Mouse (Mus musculus): ENCODE measurements around the gene Med12l. TPM values are rescaled to one million over a fixed set of nuclear protein-coding genes. Genes with fewer than 3 reads are reported as not detected.
"Not testable (repeated sequence)": the region's sequence is repeated elsewhere in the genome, so short reads cannot be mapped to it uniquely, and the experiment has no call there.

Gene Med12l
- polyA plus RNA-seq, 2 experiments: 2.4 to 4.5 TPM

GRCm38 (mm10) chr3:59139651-59140051 is 134.0 kb downstream of the Med12l start:
- H3K4me3 ChIP-seq (replicated peaks; ENCODE audit: low read length): no peak overlapping the region
- no peaks in the 10 kb centered on the region for H3K9me3 ChIP-seq (ENCODE audit: control insufficient read depth, low read length)
- no peak for ATAC-seq (ENCODE audit: low FRiP score, low read depth)
- no peak overlapping the region for H3K27ac ChIP-seq (replicated peaks; ENCODE audit: low read depth, low read length)
- no peak for DNase-seq (ENCODE audit: low spot score)
- no peaks in the 10 kb centered on the region for H3K27me3 ChIP-seq (ENCODE audit: control insufficient read depth, insufficient read depth, low read length)
- no peaks in the 10 kb centered on the region for H3K4me1 ChIP-seq (ENCODE audit: control insufficient read depth, insufficient read depth, low read length)
- H3K9ac ChIP-seq (ENCODE audit: low read depth, low read length, severe bottlenecking): no peak overlapping the region
- H3K36me3 ChIP-seq (ENCODE audit: control insufficient read depth, insufficient read depth, low read length): no peaks in the 10 kb centered on the region
- no peak for TF ChIP-seq POLR2A (IDR thresholded peaks at IDR 0.05; ENCODE audit: borderline replicate concordance, extremely low read depth, insufficient read depth, insufficient read length)
- H3K4me2 ChIP-seq (replicated peaks; ENCODE audit: low read depth, low read length, severe bottlenecking): no peak overlapping the region

DNA sequence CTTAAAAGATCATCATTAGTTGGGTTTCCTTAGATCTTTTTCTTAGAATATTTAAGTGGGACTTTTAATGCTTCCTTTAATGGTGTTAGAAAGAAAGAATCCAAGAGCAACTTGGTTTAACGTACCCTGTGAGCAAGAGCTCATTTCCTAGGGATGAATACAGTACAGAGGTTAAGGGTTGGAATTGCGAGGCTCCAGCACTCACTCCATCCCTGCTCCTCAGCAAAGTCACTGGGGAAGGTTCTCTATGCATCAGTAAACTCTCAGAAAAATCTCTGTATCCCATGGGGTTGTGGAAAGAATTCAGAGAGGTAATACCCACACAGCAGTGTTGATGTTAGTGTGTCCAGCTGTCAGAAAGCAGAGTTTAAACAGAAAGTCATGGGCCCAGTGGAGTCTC is 134.5 kb downstream of the Med12l start:
- ATAC-seq (ENCODE audit: low FRiP score, low read depth) (no peak), DNase-seq (ENCODE audit: low spot score) (no peak)
- H3K4me3 ChIP-seq (replicated peaks; ENCODE audit: low read length): no peak overlapping the region
- H3K9me3 ChIP-seq (ENCODE audit: control insufficient read depth, low read length): no peaks in the 10 kb centered on the region
- 56% methylated on average over 2 of the region's 2 CpGs for WGBS
- H3K4me2 ChIP-seq (replicated peaks; ENCODE audit: low read depth, low read length, severe bottlenecking): no peak overlapping the region
- H3K9ac ChIP-seq (ENCODE audit: low read depth, low read length, severe bottlenecking): no peak overlapping the region
- no peak overlapping the region for H3K27ac ChIP-seq (replicated peaks; ENCODE audit: low read depth, low read length)
- no peak for TF ChIP-seq POLR2A (IDR thresholded peaks at IDR 0.05; ENCODE audit: borderline replicate concordance, extremely low read depth, insufficient read depth, insufficient read length)
- H3K36me3 ChIP-seq (ENCODE audit: control insufficient read depth, insufficient read depth, low read length): no peaks in the 10 kb centered on the region
- H3K4me1 ChIP-seq (ENCODE audit: control insufficient read depth, insufficient read depth, low read length): no peaks in the 10 kb centered on the region
- no peaks in the 10 kb centered on the region for H3K27me3 ChIP-seq (ENCODE audit: control insufficient read depth, insufficient read depth, low read length)

DNA sequence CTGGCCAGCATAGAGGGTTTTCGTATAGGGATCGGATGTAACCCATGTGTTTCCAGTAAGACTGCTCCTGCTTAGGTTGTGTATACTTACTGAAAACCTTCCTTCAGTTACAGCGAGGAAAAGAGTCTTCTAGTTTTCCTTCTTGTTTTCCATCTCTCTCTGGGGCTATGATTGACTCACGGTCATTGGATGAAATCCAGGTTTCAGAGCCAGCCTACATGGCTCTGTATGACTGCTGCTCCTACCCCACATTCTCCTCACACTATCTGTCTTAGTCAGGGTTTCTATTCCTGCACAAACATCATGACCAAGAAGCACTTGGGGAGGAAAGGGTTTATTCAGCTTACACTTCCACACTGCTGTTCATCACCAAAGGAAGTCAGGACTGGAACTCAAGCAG is 135.3 kb downstream of the Med12l start:
- not testable (repeated sequence) for H3K4me3 ChIP-seq (replicated peaks; ENCODE audit: low read length); H3K4me1 ChIP-seq (ENCODE audit: control insufficient read depth, insufficient read depth, low read length); H3K4me2 ChIP-seq (replicated peaks; ENCODE audit: low read depth, low read length, severe bottlenecking); H3K9ac ChIP-seq (ENCODE audit: low read depth, low read length, severe bottlenecking); H3K36me3 ChIP-seq (ENCODE audit: control insufficient read depth, insufficient read depth, low read length); DNase-seq (ENCODE audit: low spot score); H3K27me3 ChIP-seq (ENCODE audit: control insufficient read depth, insufficient read depth, low read length); ATAC-seq (ENCODE audit: low FRiP score, low read depth); H3K27ac ChIP-seq (replicated peaks; ENCODE audit: low read depth, low read length); H3K9me3 ChIP-seq (ENCODE audit: control insufficient read depth, low read length)
- 85% methylated on average over 4 of the region's 4 CpGs for WGBS

- ATAC-seq (ENCODE audit: low FRiP score, low read depth) (no peak), DNase-seq (ENCODE audit: low spot score) (no peak)
- WGBS: 77% methylated on average over 8 of the region's 8 CpGs
- Histone ChIP-seq H3K27me3 (ENCODE audit: control insufficient read depth, insufficient read depth, low read length) (no peaks in the 10 kb centered on the region), H3K27ac (replicated peaks; ENCODE audit: low read depth, low read length) (no peak overlapping the region), H3K9me3 (ENCODE audit: control insufficient read depth, low read length) (no peaks in the 10 kb centered on the region), H3K36me3 (ENCODE audit: control insufficient read depth, insufficient read depth, low read length) (no peaks in the 10 kb centered on the region), H3K4me2 (replicated peaks; ENCODE audit: low read depth, low read length, severe bottlenecking) (no peak overlapping the region), H3K4me3 (replicated peaks; ENCODE audit: low read length) (no peak overlapping the region), H3K9ac (ENCODE audit: low read depth, low read length, severe bottlenecking) (no peak overlapping the region), H3K4me1 (ENCODE audit: control insufficient read depth, insufficient read depth, low read length) (no peaks in the 10 kb centered on the region)
- TF ChIP-seq POLR2A (IDR thresholded peaks at IDR 0.05; ENCODE audit: borderline replicate concordance, extremely low read depth, insufficient read depth, insufficient read length): no peak
Observed at GRCm38 (mm10) chr3:59141507-59142305, 136.1 kb downstream of the Med12l start.

GRCm38 (mm10) chr3:59145194-59145593 is 139.6 kb downstream of the Med12l start:
- H3K4me2 ChIP-seq (replicated peaks; ENCODE audit: low read depth, low read length, severe bottlenecking): no peak overlapping the region
- H3K27ac ChIP-seq (replicated peaks; ENCODE audit: low read depth, low read length): no peak overlapping the region
- H3K27me3 ChIP-seq (ENCODE audit: control insufficient read depth, insufficient read depth, low read length): no peaks in the 10 kb centered on the region
- no peaks in the 10 kb centered on the region for H3K9me3 ChIP-seq (ENCODE audit: control insufficient read depth, low read length)
- 38% methylated on average over 5 of the region's 5 CpGs for WGBS
- H3K4me1 ChIP-seq (ENCODE audit: control insufficient read depth, insufficient read depth, low read length): no peaks in the 10 kb centered on the region
- H3K9ac ChIP-seq (ENCODE audit: low read depth, low read length, severe bottlenecking): no peak overlapping the region
- H3K36me3 ChIP-seq (ENCODE audit: control insufficient read depth, insufficient read depth, low read length): no peaks in the 10 kb centered on the region
- ATAC-seq (ENCODE audit: low FRiP score, low read depth): no peak
- TF ChIP-seq POLR2A (IDR thresholded peaks at IDR 0.05; ENCODE audit: borderline replicate concordance, extremely low read depth, insufficient read depth, insufficient read length): no peak
- DNase-seq (ENCODE audit: low spot score): no peak
- H3K4me3 ChIP-seq (replicated peaks; ENCODE audit: low read length): no peak overlapping the region

All from limb, embryonic 14.5 days (tissue).